Mouse (Mus musculus): ENCODE data around the gene Sh3d21. TPM values are rescaled to one million over a fixed set of nuclear protein-coding genes. Genes with fewer than 3 reads are reported as not detected.

Gene Sh3d21
- total RNA-seq, 2 experiments from 2014 or later: 1.9 to 3.1 TPM

Other genes with a start within 250 kb of the Sh3d21 start
- gene Csf3r, start 138.9 kb downstream of the Sh3d21 start, total RNA-seq (2021): under 1 TPM; 0.84 to 0.91 TPM
- 10 to 100 TPM; 81.2 to 83.1 TPM for gene Mrps15, start 116.6 kb downstream of the Sh3d21 start, total RNA-seq (2021)
- gene Oscp1, start 104.9 kb downstream of the Sh3d21 start, total RNA-seq (2021): 1 to 10 TPM; 1.1 to 1.7 TPM
- gene Lsm10, start 66.9 kb downstream of the Sh3d21 start, total RNA-seq (2021): 10 to 100 TPM; 10.7 to 12.1 TPM
- gene Stk40, start 59.5 kb downstream of the Sh3d21 start, total RNA-seq (2021): 10 to 100 TPM; 37.6 to 38.7 TPM
- gene Eva1b, start 15.7 kb downstream of the Sh3d21 start, total RNA-seq (2021): 10 to 100 TPM; 15.2 to 17.6 TPM
- gene Thrap3, start 39.3 kb upstream of the Sh3d21 start, total RNA-seq (2021): 100 to 1,000 TPM; 108 to 111 TPM
- gene Map7d1, start 92.9 kb upstream of the Sh3d21 start, total RNA-seq (2021): 100 to 1,000 TPM; 255 to 285 TPM
- gene Trappc3, start 98.8 kb upstream of the Sh3d21 start, total RNA-seq (2021): 10 to 100 TPM; 43.2 to 47.1 TPM
- gene Col8a2, start 123.3 kb upstream of the Sh3d21 start, total RNA-seq (2021): under 1 TPM; 0.75 to 0.81 TPM
- 10 to 100 TPM; 11.4 to 11.9 TPM for gene Adprhl2, start 158.2 kb upstream of the Sh3d21 start, total RNA-seq (2021)
- gene Tekt2, start 162.2 kb upstream of the Sh3d21 start, total RNA-seq (2021): under 1 TPM; 0.28 to 0.44 TPM

Measured in heart, postnatal 25 days (tissue).